Mouse (Mus musculus) macrophage (primary cell): ENCODE data around the gene Nek1. TPM values are rescaled to one million over a fixed set of nuclear protein-coding genes. Genes with fewer than 3 reads are reported as not detected.

Source experiments
- H3K27ac ChIP-seq: fragments of 350-480 bp; formaldehyde crosslinking; 2 replicates; pipeline ENCODE4 v1.9.0; 2021
- H3K36me3 ChIP-seq: fragments of 350-480 bp; formaldehyde crosslinking; 2 replicates; pipeline ENCODE4 v1.9.0; 2021; ENCODE audit errors: inconsistent target
- H3K4me3 ChIP-seq: fragments of 350-480 bp; formaldehyde crosslinking; 2 replicates; pipeline ENCODE4 v1.9.0; 2021; ENCODE audit errors: inconsistent target
- H3K79me2 ChIP-seq: fragments of 350-480 bp; formaldehyde crosslinking; 2 replicates; pipeline ENCODE4 v1.9.0; 2021; ENCODE audit errors: inconsistent target
- WGBS: methylation state at CpG from one replicate; pipeline ENCODE4 v1.1.7; 2026; ENCODE audit warnings: inconsistent platforms; ENCODE audit not compliant: missing documents; 5-methylcytosine and 5-hydroxymethylcytosine counted together
- polyA plus RNA-seq: library from polyadenylated mRNA; stranded (reverse); fragments of 250-400 nt; gene quantifications from 3 replicates; pipeline ENCODE4 v1.2.4, GENCODE M21; 2018; ENCODE audit warnings: inconsistent platforms
- total RNA-seq, 78 experiments: library from RNA; depleted of rRNA; stranded (reverse); fragments of 250-400 nt; gene quantifications; 1 replicate in 9 of 78; 2 replicates in 24 of 78; 3 replicates in 43 of 78; 4 replicates in 2 of 78; pipeline ENCODE4 v1.2.4; 2018; ENCODE audit warnings: inconsistent platforms in 56 of 78

The Nek1 gene
- 10 to 100 TPM in 22 of 26 experiments, 1 to 10 TPM in 4; 4.1 to 43.3 (median 29.6) TPM for total RNA-seq (2018; cell fraction: chromatin; rRNA removed)
- total RNA-seq (2018; cell fraction: cytosol; rRNA removed) = 1 to 10 TPM; 3.4 to 8.3 (median 6.2) TPM
- 10 to 100 TPM in 16 of 26 experiments, 1 to 10 TPM in 10; 3.6 to 23.7 (median 12.8) TPM for total RNA-seq (2018; cell fraction: nucleus; rRNA removed)
- 3.4 to 5.1 TPM (median 4.6 TPM) in 3 replicates for polyA plus RNA-seq

DNA sequence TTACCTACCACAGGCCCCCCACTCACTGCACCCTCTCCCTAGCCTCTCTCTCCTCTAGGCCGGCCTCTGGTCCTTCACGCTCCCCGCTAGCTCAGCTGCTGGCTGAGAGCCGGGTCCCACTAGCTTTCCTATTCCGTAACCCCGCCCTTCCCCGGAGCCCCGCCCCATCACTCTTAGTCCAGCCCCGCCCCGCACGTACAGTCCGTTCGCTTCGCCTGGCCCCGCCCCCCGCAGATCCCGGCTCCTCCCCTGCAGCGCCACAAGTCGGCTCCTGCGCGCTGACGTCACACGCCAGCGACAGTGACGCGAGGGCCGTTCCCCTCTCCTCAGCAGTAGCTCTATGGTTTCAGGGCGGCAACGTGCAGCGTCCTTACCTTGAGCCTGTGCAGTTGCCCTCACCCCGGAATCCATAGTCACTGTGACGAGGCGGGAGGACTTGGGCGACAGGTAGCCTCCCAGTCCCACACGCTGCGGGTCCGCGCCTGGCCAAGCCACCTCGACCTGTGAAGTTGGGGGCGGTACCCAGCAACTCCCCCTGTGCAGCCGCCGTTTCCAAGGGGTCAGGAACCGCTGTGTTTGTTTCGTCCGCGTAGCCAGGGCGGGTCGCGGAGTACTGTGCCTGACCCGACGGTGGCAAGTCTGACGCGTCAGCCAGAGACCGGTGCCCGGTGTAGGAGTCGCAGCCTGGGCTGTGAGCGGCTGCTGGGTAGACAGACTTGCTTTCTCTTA, at the start of gene Nek1:
Nek1 (plus strand) TSS at position 286 of the 729 bp plus-strand sequence.
- WGBS = under 1% methylated on average over 45 of the region's 57 CpGs
- no peaks in the 10 kb centered on the region for H3K79me2 ChIP-seq
- H3K4me3 ChIP-seq = peak within 1 kb of the TSS; percentile 68
- H3K36me3 ChIP-seq = no peaks in the 10 kb centered on the region
- peak within 1 kb of the TSS; percentile 70 for H3K27ac ChIP-seq

DNA sequence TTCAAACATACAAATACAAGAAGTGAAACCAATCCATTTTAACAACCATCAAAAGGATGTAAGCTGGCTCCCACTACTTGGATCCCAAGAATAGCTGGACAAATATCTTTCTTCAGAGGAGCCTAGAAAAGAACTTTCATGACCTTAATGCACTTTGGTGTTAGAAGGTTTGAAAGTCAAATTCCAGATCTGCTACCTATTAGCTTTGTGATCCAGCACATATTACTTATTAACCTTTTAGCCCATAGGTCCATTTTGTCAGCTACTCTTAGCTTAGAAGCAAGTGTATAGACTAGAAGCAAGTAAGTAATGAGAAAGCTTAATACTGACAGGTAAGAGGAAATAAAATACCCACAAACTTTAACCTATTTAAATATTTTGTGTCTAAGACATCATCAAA, 45.5 kb upstream of the Nek1 start:
- H3K79me2 ChIP-seq = peaks cover 92% of the 10 kb centered on the region
- H3K4me3 ChIP-seq = no peak overlapping the region
- no peaks in the 10 kb centered on the region for H3K36me3 ChIP-seq
- H3K27ac ChIP-seq = no peak overlapping the region

DNA sequence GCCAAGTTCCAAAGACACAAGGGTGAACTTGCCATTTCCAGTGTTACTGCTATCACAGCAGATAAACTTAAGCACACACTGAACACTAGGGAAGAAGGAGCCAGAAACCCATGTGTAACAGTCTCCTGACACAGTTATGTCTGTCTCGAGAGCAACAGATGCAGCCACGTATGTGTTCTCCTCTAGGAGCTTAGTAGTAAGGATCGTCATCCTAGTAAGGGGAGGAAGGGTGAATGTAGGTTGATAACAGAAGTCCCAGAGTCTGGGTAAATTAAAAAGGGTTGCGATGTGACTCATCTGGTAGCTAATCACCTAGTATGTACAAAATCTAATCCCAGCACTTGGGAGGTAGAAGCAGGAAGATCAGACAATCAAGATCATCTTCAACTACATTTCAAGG, 43.1 kb upstream of the Nek1 start:
- Histone ChIP-seq H3K27ac (no peak overlapping the region), H3K79me2 (peaks cover 93% of the 10 kb centered on the region), H3K36me3 (no peaks in the 10 kb centered on the region), H3K4me3 (no peak overlapping the region)
- WGBS = 93% methylated on average over 4 of the region's 4 CpGs

DNA sequence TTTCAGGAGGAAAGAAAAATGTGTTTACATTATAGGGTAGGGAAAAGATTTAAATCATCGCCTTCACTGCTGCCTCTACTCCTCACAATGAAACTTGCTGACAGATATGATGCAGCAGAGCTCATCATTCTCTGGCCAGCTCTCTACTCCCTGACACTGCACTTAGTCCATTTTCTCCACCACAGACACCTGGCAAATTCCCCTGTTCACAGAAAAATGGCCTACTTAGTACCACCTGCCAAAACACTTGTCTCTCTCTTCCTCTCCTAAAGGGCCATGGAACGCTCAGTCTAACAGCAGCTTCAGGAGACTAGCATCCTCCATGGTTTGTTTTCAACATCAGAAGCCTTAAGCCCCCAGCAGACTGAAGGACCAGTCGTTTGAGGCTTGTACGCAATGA, 41.7 kb upstream of the Nek1 start:
- Histone ChIP-seq H3K4me3 (no peak overlapping the region), H3K36me3 (no peaks in the 10 kb centered on the region), H3K27ac (no peak overlapping the region), H3K79me2 (peaks cover 96% of the 10 kb centered on the region)
- 92% methylated on average over 4 of the region's 4 CpGs for WGBS

DNA sequence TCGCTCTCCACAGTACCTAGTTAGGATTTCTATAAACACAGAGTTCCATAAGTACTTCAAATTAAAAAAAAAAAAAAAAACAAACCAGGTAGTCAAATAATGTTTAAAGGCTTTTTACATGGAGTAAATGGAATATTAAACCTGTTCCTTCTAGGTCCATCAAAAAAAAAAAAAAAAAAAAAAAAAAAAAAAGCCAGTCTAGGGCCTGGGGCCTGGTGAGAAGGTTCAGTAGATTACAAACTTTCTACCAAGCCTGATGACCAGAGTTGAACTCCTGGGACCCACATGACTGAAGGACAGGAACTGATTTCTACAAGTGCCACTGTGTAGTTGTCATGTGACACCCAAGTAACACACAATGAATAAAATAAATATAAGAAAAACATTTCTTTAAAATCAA, 41.2 kb upstream of the Nek1 start:
- Histone ChIP-seq H3K4me3 (no peak overlapping the region), H3K27ac (no peak overlapping the region), H3K36me3 (no peaks in the 10 kb centered on the region), H3K79me2 (peaks cover 96% of the 10 kb centered on the region)
- WGBS = 100% methylated on average over 1 of the region's 1 CpGs

DNA sequence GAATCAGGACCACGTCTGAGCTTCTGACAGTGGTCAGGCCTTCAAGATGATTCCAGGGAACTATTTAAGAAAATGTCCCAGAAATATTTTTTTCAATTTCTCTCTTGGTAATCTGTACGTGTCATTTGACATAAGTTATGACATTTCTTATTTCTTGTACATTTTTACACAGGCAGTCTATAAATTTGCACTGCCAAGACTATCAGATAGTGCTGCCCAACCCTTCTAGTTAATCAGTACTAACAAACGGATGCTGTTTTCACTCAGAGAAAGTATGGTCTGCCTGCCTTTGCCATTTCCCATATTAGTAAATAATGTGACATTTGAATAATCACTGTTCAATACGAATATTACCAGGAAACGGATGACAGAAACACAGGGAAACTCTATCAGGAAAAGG, 40.2 kb upstream of the Nek1 start:
- Histone ChIP-seq H3K36me3 (no peaks in the 10 kb centered on the region), H3K4me3 (no peak overlapping the region), H3K27ac (no peak overlapping the region), H3K79me2 (peaks cover 96% of the 10 kb centered on the region)
- 90% methylated on average over 5 of the region's 5 CpGs for WGBS

DNA sequence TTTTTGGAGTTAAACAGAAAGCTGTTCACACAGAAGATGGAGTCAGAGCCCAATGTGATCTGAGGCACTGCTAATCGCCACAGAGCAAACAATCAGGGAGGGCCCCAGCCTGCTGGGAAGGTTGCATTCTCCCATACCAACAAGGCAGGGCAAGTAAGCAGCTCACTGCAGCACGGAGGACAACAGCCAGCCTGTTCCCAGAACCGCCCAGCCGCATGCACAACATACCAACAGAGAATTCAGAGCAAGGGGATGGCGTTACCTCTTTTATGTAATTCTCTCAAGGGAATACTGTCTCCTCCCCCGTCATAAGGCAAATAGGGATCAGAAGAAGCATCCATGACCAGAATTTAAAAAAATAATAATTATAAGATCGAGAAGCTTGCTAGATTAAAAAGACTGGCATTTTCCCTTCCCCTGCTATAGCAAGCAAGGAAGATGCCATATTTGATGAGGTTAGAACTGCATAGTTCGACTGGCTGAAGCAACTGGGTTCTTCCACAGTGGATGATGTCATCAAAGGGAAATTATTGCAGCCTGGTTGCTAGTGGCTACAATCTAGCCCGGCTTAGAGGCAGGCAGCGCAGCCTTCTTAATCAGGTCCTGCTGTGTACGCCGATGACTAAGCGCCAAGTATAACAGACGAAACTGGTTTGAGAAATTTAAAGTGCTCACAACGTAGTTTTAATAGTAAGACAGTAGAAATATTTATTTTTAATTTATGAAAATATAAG, 38.5 kb upstream of the Nek1 start:
- Histone ChIP-seq H3K79me2 (peaks cover 96% of the 10 kb centered on the region), H3K4me3 (peak overlapping the region; percentile 12; the same call in 1 of the 2 replicates), H3K27ac (peak overlapping the region; percentile 34), H3K36me3 (no peaks in the 10 kb centered on the region)
- 36% methylated on average over 15 of the region's 15 CpGs for WGBS

DNA sequence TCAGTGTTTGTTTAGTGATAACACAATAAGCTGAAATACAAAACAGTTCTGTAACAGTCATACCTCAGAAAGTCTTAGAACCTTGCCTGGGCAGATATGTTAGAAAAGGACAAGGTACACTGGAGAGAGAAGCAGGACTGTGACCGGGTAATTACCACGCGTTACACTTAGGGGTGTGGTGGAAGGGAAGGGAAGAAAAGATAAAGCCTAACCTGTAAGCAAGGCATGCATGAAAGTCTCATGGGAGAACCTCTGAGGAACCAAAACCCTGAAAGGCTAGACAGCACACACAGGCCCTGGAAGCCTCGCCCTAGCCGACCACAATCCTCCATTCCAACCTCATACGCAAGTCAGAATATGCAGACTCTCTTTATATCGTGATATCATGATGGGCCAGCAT, 36.1 kb upstream of the Nek1 start:
- Histone ChIP-seq H3K27ac (no peak overlapping the region), H3K36me3 (no peaks in the 10 kb centered on the region), H3K4me3 (no peak overlapping the region), H3K79me2 (peaks cover 96% of the 10 kb centered on the region)
- WGBS = 91% methylated on average over 7 of the region's 7 CpGs

DNA sequence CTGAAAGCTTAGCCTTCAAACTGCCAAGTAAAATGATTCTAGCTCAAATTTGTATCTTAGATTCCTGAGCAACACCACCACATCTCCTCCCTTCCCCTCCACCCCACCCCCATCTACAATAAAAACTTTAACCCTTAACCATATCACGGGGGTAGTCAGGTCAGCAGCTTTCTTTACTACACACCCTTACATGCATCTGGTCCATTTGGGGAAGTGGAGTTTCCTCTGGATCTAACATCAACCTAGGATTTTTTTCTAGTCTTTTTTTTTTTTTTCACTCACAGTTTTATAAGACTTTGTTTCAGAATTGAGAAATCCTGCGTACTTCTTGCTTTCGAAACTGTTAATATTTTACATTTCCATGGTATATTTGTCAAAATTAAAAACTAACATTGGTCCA, 30.2 kb upstream of the Nek1 start:
- Histone ChIP-seq H3K4me3 (no peak overlapping the region), H3K36me3 (no peaks in the 10 kb centered on the region), H3K79me2 (peaks cover 100% of the 10 kb centered on the region), H3K27ac (no peak overlapping the region)
- 21% methylated on average over 3 of the region's 3 CpGs for WGBS

DNA sequence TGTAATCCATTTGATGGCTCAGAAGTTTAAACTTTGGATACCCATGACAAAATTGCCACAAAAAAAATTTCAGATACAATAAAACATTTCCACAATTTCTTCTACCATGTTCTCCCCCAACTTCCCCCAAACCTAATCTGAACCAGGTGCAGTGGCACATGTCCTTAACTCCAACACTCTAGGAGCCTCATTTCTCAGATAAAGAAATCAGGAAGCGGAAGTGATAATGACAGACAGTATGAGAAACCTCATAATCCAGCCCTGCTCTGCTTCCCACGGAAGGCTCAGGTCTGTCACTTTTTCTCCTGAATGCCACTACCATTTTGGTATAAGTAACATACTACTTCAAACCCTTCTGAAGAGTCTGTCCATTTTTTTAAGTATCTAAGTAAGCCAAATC, 29.1 kb upstream of the Nek1 start:
- Histone ChIP-seq H3K36me3 (no peaks in the 10 kb centered on the region), H3K4me3 (no peak overlapping the region), H3K79me2 (peaks cover 98% of the 10 kb centered on the region), H3K27ac (no peak overlapping the region)
- WGBS = 81% methylated on average over 2 of the region's 2 CpGs

DNA sequence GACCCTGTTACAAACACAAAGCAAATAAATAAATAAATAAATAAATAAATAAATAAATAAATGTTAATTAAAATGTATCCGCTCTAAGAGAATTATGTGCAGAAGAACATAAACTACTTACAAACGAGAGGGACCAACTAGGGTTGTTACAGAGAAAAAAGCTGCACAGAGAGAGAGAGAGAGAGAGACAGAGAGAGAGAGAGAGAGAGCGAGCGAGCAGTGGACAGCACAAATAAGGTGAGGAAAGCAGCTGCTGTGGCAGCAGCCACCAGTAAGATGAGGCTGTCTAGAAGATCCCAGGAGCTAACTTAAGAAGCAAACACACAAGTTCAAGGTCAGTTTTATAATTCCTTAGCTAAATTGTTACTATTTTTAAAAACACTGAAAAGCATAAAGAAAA, 28.5 kb upstream of the Nek1 start:
- H3K27ac ChIP-seq = no peak overlapping the region
- peaks cover 98% of the 10 kb centered on the region for H3K79me2 ChIP-seq
- WGBS = 93% methylated on average over 4 of the region's 4 CpGs
- H3K36me3 ChIP-seq = no peaks in the 10 kb centered on the region
- H3K4me3 ChIP-seq = no peak overlapping the region

DNA sequence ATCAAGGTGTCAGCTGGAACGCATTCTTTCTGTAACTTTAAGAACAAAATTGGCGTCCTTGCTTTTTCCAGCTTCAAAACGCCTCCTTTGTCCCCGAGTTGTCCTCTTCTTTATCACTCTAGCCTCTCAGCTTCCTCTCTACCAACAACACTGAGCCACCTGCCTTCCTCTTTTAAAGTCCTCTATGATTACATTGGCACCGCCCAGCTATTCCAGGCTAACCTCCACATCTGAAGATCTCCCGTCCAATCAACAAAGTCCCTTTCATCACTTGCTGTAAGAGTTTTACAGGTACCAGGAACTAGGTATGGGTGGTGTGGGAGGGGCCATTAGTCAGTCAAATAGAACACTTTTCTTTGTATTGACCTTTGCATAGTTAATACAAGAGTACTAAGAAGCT, 27.7 kb upstream of the Nek1 start:
- no peak overlapping the region for H3K27ac ChIP-seq
- peaks cover 98% of the 10 kb centered on the region for H3K79me2 ChIP-seq
- 48% methylated on average over 6 of the region's 6 CpGs for WGBS
- no peak overlapping the region for H3K4me3 ChIP-seq
- H3K36me3 ChIP-seq = no peaks in the 10 kb centered on the region

DNA sequence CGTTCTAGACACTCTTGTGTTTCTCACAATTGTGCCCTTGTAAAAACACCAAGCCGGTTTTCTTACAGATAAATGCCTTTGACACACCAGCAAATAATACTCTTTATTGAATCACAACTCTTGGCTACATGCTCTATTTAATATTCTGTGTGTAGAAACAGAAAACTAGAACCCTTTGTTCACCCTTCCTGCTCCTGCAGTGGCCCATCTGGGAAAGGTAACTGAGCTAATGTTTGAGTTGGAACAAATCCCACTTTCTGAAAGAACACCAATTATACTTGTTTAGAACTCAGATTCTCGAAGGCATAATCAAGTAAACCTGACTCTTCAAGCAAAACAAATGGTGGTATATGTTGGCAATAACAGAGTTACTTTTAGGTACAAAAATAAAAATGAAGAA, 27.3 kb upstream of the Nek1 start:
- no peak overlapping the region for H3K27ac ChIP-seq
- H3K79me2 ChIP-seq = peaks cover 98% of the 10 kb centered on the region
- H3K36me3 ChIP-seq = no peaks in the 10 kb centered on the region
- no peak overlapping the region for H3K4me3 ChIP-seq
- WGBS = 90% methylated on average over 3 of the region's 3 CpGs

DNA sequence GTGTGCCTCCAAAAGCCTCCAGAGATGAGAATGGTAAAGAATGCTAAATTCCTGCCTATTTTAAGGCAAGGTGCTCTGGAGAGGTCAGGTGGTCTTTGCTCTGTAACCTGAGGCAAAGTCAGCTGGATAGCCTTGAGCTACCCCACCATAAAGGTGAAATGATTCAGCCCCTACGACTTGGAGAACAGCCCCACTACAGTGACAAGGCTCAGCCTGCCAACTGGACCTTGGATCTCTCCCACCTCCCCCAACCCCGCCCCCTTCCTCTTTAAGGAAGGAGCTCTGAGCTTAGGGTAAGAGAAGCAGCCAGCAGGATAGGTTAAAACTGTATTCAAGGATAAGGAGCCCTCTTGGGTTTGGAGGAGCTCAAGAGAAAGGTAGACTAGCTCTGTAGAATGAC, 23.9 kb upstream of the Nek1 start:
- Histone ChIP-seq H3K36me3 (no peaks in the 10 kb centered on the region), H3K27ac (no peak overlapping the region), H3K79me2 (peaks cover 98% of the 10 kb centered on the region), H3K4me3 (no peak overlapping the region)
- 50% methylated on average over 2 of the region's 2 CpGs for WGBS

DNA sequence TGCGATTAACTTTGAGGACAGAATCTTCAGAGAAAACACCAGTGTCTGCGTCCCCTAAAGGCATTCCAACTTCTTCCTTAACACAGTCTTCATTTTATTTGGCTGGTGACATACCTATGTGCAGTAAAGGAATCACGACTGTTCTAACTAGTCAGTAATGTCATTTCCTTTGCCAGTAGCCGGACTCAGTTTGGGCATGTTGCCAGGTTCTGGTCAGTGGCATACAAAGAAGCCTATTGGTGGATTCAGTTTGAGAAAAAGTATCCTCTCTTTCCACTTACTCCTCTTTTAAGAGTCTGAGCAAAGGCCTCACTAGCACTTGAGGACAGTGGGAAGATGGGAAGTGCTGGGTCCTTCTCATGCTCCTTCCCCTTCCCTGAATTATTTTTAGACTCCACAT, 21.2 kb upstream of the Nek1 start:
- Histone ChIP-seq H3K4me3 (no peak overlapping the region), H3K36me3 (no peaks in the 10 kb centered on the region), H3K79me2 (peaks cover 98% of the 10 kb centered on the region), H3K27ac (no peak overlapping the region)
- WGBS = 59% methylated on average over 4 of the region's 4 CpGs
